Mouse (Mus musculus): ENCODE data around the gene Hlx.

The Hlx gene

GRCm38 (mm10) chr1:184716117-184716516, 16.3 kb downstream of the Hlx start:
- no peak for DNase-seq (ENCODE audit: low read depth)

GRCm38 (mm10) chr1:184715693-184716092, 16.7 kb downstream of the Hlx start:
- DNase-seq (ENCODE audit: low read depth) = no peak

- no peak for DNase-seq (ENCODE audit: low read depth)
These were observed 17.9 kb downstream of the Hlx start for GRCm38 (mm10) chr1:184714515-184714914.

- DNase-seq (ENCODE audit: low read depth) = no peak
These were observed 18.7 kb downstream of the Hlx start for GRCm38 (mm10) chr1:184713716-184714115.

- DNase-seq (ENCODE audit: low read depth) = no peak
These were observed 24.7 kb downstream of the Hlx start for GRCm38 (mm10) chr1:184707532-184708248.

- DNase-seq (ENCODE audit: low read depth) = no peak
These were observed 27.5 kb downstream of the Hlx start for GRCm38 (mm10) chr1:184704901-184705300.

- no peak for DNase-seq (ENCODE audit: low read depth)
These were observed 33.1 kb downstream of the Hlx start for GRCm38 (mm10) chr1:184699295-184699694.

GRCm38 (mm10) chr1:184695451-184695850, 37.0 kb downstream of the Hlx start:
- no peak for DNase-seq (ENCODE audit: low read depth)

GRCm38 (mm10) chr1:184692204-184692904, 40.1 kb downstream of the Hlx start:
- no peak for DNase-seq (ENCODE audit: low read depth)

- DNase-seq (ENCODE audit: low read depth) = no peak
These were observed 41.2 kb downstream of the Hlx start for GRCm38 (mm10) chr1:184691240-184691639.

- DNase-seq (ENCODE audit: low read depth) = no peak
These were observed 44.4 kb downstream of the Hlx start for GRCm38 (mm10) chr1:184688026-184688425.

- DNase-seq (ENCODE audit: low read depth) = no peak
These were observed 44.9 kb downstream of the Hlx start for GRCm38 (mm10) chr1:184687512-184687911.

- DNase-seq (ENCODE audit: low read depth) = no peak
These were observed 48.9 kb downstream of the Hlx start for GRCm38 (mm10) chr1:184683541-184683940.

GRCm38 (mm10) chr1:184679416-184679965, 52.9 kb downstream of the Hlx start:
- DNase-seq (ENCODE audit: low read depth) = no peak

GRCm38 (mm10) chr1:184677641-184678040, 54.8 kb downstream of the Hlx start:
- no peak for DNase-seq (ENCODE audit: low read depth)

Data from c-Kit-positive CD71-positive TER-119-negative erythroid progenitor cells, embryonic 14.5 days (primary cell).